Mouse (Mus musculus): Measurements from ENCODE around the gene Txnrd1. TPM values are rescaled to one million over a fixed set of nuclear protein-coding genes. Genes with fewer than 3 reads are reported as not detected.

Txnrd1 gene
- polyA plus RNA-seq, 1 experiment, result 50.9 TPM

- 0 out of 2 replicates have a peak, but pooled peaks cover 6% of the 10 kb centered on the region for H3K4me1 ChIP-seq (ENCODE audit: control insufficient read depth, insufficient read depth, low read length)
- no peak for DNase-seq
- no peak overlapping the region for H3K27ac ChIP-seq (ENCODE audit: insufficient read depth, low read length)
- WGBS, result 77% methylated on average over 18 of the region's 18 CpGs
- no peaks in the 10 kb centered on the region for H3K27me3 ChIP-seq (ENCODE audit: control insufficient read depth, insufficient read depth, low read length)
- H3K4me3 ChIP-seq (replicated peaks; ENCODE audit: insufficient read depth, low read depth, low read length), result no peak overlapping the region
- TF ChIP-seq CTCF (IDR thresholded peaks at IDR 0.05; ENCODE audit: borderline replicate concordance, insufficient read depth, low read depth, low read length), result no peak
Observed at GRCm38 (mm10) chr10:82893872-82894650, 60.3 kb downstream of the Txnrd1 start.

- no peak for DNase-seq
- WGBS, result 97% methylated on average over 13 of the region's 13 CpGs
- H3K4me3 ChIP-seq (replicated peaks; ENCODE audit: insufficient read depth, low read depth, low read length), result no peak overlapping the region
- H3K4me1 ChIP-seq (ENCODE audit: control insufficient read depth, insufficient read depth, low read length), result 0 out of 2 replicates have a peak, but pooled peaks cover 6% of the 10 kb centered on the region
- no peaks in the 10 kb centered on the region for H3K27me3 ChIP-seq (ENCODE audit: control insufficient read depth, insufficient read depth, low read length)
- TF ChIP-seq POLR2A (IDR thresholded peaks at IDR 0.05; ENCODE audit: borderline replicate concordance, insufficient read depth, low read length), result no peak
- TF ChIP-seq CTCF (IDR thresholded peaks at IDR 0.05; ENCODE audit: borderline replicate concordance, insufficient read depth, low read depth, low read length), result no peak
- no peak overlapping the region for H3K27ac ChIP-seq (ENCODE audit: insufficient read depth, low read length)
Observed at GRCm38 (mm10) chr10:82897936-82898335, 64.2 kb downstream of the Txnrd1 start.

- 45% methylated on average over 7 of the region's 7 CpGs for WGBS
- TF ChIP-seq POLR2A (IDR thresholded peaks at IDR 0.05; ENCODE audit: borderline replicate concordance, insufficient read depth, low read length) (no peak), CTCF (IDR thresholded peaks at IDR 0.05; ENCODE audit: borderline replicate concordance, insufficient read depth, low read depth, low read length) (no peak)
- Histone ChIP-seq H3K4me1 (ENCODE audit: control insufficient read depth, insufficient read depth, low read length) (0 out of 2 replicates have a peak, but pooled peaks cover 6% of the 10 kb centered on the region), H3K4me3 (replicated peaks; ENCODE audit: insufficient read depth, low read depth, low read length) (no peak overlapping the region), H3K27ac (ENCODE audit: insufficient read depth, low read length) (no peak overlapping the region), H3K27me3 (ENCODE audit: control insufficient read depth, insufficient read depth, low read length) (no peaks in the 10 kb centered on the region)
- no peak for DNase-seq
Observed at GRCm38 (mm10) chr10:82898893-82899292, 65.1 kb downstream of the Txnrd1 start.

- no peak for TF ChIP-seq POLR2A (IDR thresholded peaks at IDR 0.05; ENCODE audit: borderline replicate concordance, insufficient read depth, low read length)
- TF ChIP-seq CTCF (IDR thresholded peaks at IDR 0.05; ENCODE audit: borderline replicate concordance, insufficient read depth, low read depth, low read length), result no peak
- 51% methylated on average over 16 of the region's 16 CpGs for WGBS
- H3K27me3 ChIP-seq (ENCODE audit: control insufficient read depth, insufficient read depth, low read length), result no peaks in the 10 kb centered on the region
Observed at GRCm38 (mm10) chr10:82899810-82900421, 66.2 kb downstream of the Txnrd1 start.

GRCm38 (mm10) chr10:82900546-82900945, 66.8 kb downstream of the Txnrd1 start:
- H3K27ac ChIP-seq (ENCODE audit: insufficient read depth, low read length), result no peak overlapping the region
- DNase-seq, result no peak
- no peak overlapping the region for H3K4me3 ChIP-seq (replicated peaks; ENCODE audit: insufficient read depth, low read depth, low read length)
- no peaks in the 10 kb centered on the region for H3K4me1 ChIP-seq (ENCODE audit: control insufficient read depth, insufficient read depth, low read length)
- 37% methylated on average over 7 of the region's 7 CpGs for WGBS
- H3K27me3 ChIP-seq (ENCODE audit: control insufficient read depth, insufficient read depth, low read length), result no peaks in the 10 kb centered on the region
- no peak for TF ChIP-seq POLR2A (IDR thresholded peaks at IDR 0.05; ENCODE audit: borderline replicate concordance, insufficient read depth, low read length)
- no peak for TF ChIP-seq CTCF (IDR thresholded peaks at IDR 0.05; ENCODE audit: borderline replicate concordance, insufficient read depth, low read depth, low read length)

More at GRCm38 (mm10) chr10:82899810-82900421, 66.2 kb downstream of the Txnrd1 start:
- H3K27ac ChIP-seq (ENCODE audit: insufficient read depth, low read length), result no peak overlapping the region
- H3K4me3 ChIP-seq (replicated peaks; ENCODE audit: insufficient read depth, low read depth, low read length), result no peak overlapping the region
- 0 out of 2 replicates have a peak, but pooled peaks cover 6% of the 10 kb centered on the region for H3K4me1 ChIP-seq (ENCODE audit: control insufficient read depth, insufficient read depth, low read length)
- DNase-seq, result no peak

- Histone ChIP-seq H3K27ac (ENCODE audit: insufficient read depth, low read length) (no peak overlapping the region), H3K4me3 (replicated peaks; ENCODE audit: insufficient read depth, low read depth, low read length) (no peak overlapping the region), H3K4me1 (ENCODE audit: control insufficient read depth, insufficient read depth, low read length) (no peaks in the 10 kb centered on the region), H3K27me3 (ENCODE audit: control insufficient read depth, insufficient read depth, low read length) (no peaks in the 10 kb centered on the region)
- TF ChIP-seq CTCF (IDR thresholded peaks at IDR 0.05; ENCODE audit: borderline replicate concordance, insufficient read depth, low read depth, low read length) (peak; percentile 89), POLR2A (IDR thresholded peaks at IDR 0.05; ENCODE audit: borderline replicate concordance, insufficient read depth, low read length) (no peak)
- 6% methylated on average over 7 of the region's 7 CpGs for WGBS
- peak; percentile 67 to 81 for DNase-seq
Observed at GRCm38 (mm10) chr10:82901436-82901835, 67.7 kb downstream of the Txnrd1 start.

- H3K27me3 ChIP-seq (ENCODE audit: control insufficient read depth, insufficient read depth, low read length), result no peaks in the 10 kb centered on the region
- no peaks in the 10 kb centered on the region for H3K4me1 ChIP-seq (ENCODE audit: control insufficient read depth, insufficient read depth, low read length)
- H3K27ac ChIP-seq (ENCODE audit: insufficient read depth, low read length), result no peak overlapping the region
- no peak overlapping the region for H3K4me3 ChIP-seq (replicated peaks; ENCODE audit: insufficient read depth, low read depth, low read length)
- DNase-seq, result no peak
- 90% methylated on average over 7 of the region's 7 CpGs for WGBS
- TF ChIP-seq POLR2A (IDR thresholded peaks at IDR 0.05; ENCODE audit: borderline replicate concordance, insufficient read depth, low read length) (no peak), CTCF (IDR thresholded peaks at IDR 0.05; ENCODE audit: borderline replicate concordance, insufficient read depth, low read depth, low read length) (no peak)
Observed at GRCm38 (mm10) chr10:82908526-82908925, 74.8 kb downstream of the Txnrd1 start.

- no peaks in the 10 kb centered on the region for H3K4me1 ChIP-seq (ENCODE audit: control insufficient read depth, insufficient read depth, low read length)
- no peaks in the 10 kb centered on the region for H3K27me3 ChIP-seq (ENCODE audit: control insufficient read depth, insufficient read depth, low read length)
- DNase-seq, result peak; percentile 53 to 69
- no peak overlapping the region for H3K27ac ChIP-seq (ENCODE audit: insufficient read depth, low read length)
- TF ChIP-seq CTCF (IDR thresholded peaks at IDR 0.05; ENCODE audit: borderline replicate concordance, insufficient read depth, low read depth, low read length), result peak; percentile 79
- no peak for TF ChIP-seq POLR2A (IDR thresholded peaks at IDR 0.05; ENCODE audit: borderline replicate concordance, insufficient read depth, low read length)
- 12% methylated on average over 9 of the region's 9 CpGs for WGBS
- no peak overlapping the region for H3K4me3 ChIP-seq (replicated peaks; ENCODE audit: insufficient read depth, low read depth, low read length)
Observed at GRCm38 (mm10) chr10:82909382-82909781, 75.6 kb downstream of the Txnrd1 start.

All from cerebellum, adult 2 months (tissue).